Mouse (Mus musculus): ENCODE results near the gene 1600012H06Rik. TPM values are rescaled to one million over a fixed set of nuclear protein-coding genes. Genes with fewer than 3 reads are reported as not detected.
A peak's percentile ranks its signal among the peaks of the same experiment; 100 is the strongest.
"Not testable (repeated sequence)": the region's sequence is repeated elsewhere in the genome, so short reads cannot be mapped to it uniquely, and the experiment has no call there.

The 1600012H06Rik gene
- polyA plus RNA-seq, 1 experiment, result 7.7 TPM

DNA sequence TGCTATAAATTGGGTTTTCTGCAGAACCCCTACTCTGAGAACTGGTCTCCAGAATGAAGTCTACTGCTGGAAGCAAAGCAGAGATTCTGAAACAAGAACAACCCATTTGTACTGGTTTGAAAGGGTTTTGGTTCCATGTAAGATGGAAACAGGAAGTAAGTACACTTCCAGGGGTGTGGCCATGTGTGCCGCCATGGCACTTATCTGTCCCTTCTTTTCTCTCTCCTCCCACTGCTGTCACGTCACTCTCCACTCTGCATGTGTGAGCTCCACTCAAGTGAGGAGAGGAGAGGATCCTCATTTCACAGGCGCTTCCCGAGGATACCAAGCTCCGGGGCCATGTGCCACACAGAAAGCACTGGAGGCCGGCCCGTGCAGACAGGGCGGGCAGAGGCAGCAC lies 10.5 kb downstream of the 1600012H06Rik start:
- no peak overlapping the region for H3K27ac ChIP-seq (ENCODE audit: control insufficient read depth, insufficient read depth, low read depth, low read length, poor library complexity)

DNA sequence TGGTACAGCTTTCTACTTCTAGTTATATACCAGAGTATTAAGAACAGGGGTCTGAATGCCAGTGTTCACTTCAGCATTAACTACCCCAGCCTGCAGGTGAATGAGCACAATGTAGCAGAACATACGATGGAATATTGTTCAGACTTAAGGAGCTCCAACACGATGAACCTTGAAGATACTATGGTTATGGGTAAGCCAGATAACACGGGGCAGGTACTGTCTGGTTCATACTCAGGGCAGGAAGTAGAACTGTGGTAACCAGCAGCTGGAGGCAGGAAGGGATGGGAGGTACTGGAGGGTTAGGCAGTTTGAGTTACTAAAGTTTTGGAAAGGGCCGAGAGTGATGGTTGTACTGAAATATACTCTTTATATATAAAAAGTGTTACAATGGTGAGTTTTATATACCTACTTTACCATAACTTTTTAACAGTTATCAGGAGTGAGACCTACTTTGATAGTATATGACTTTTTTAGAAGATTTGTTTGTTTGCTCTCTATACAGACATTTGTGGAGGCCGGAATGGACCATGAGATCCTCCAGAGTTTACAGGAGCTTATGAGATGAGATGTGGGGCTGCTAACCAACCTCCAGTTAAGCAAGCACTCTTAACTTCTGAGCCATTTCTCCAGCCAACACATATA lies 15.8 kb downstream of the 1600012H06Rik start:
- no peak for TF ChIP-seq POLR2A (IDR thresholded peaks at IDR 0.05; ENCODE audit: borderline replicate concordance, control insufficient read depth, low read depth, low read length)
- no peak for TF ChIP-seq CTCF (IDR thresholded peaks at IDR 0.05; ENCODE audit: control insufficient read depth, insufficient read depth, low read length)
- no peak overlapping the region for H3K4me3 ChIP-seq (replicated peaks; ENCODE audit: control insufficient read depth, low read depth, low read length)
- WGBS, result 49% methylated on average over 5 of the region's 5 CpGs
- H3K27ac ChIP-seq (ENCODE audit: control insufficient read depth, insufficient read depth, low read depth, low read length, poor library complexity), result no peak overlapping the region
- H3K4me1 ChIP-seq (ENCODE audit: control insufficient read depth, insufficient read depth, low read length), result no peaks in the 10 kb centered on the region; the same call in 1 of the 2 replicates

More for the DNA sequence above, 10.5 kb downstream of the 1600012H06Rik start:
- WGBS, result 78% methylated on average over 8 of the region's 8 CpGs
- TF ChIP-seq POLR2A (IDR thresholded peaks at IDR 0.05; ENCODE audit: borderline replicate concordance, control insufficient read depth, low read depth, low read length), result no peak
- Histone ChIP-seq H3K4me3 (replicated peaks; ENCODE audit: control insufficient read depth, low read depth, low read length) (no peak overlapping the region), H3K4me1 (ENCODE audit: control insufficient read depth, insufficient read depth, low read length) (no peaks in the 10 kb centered on the region)

DNA sequence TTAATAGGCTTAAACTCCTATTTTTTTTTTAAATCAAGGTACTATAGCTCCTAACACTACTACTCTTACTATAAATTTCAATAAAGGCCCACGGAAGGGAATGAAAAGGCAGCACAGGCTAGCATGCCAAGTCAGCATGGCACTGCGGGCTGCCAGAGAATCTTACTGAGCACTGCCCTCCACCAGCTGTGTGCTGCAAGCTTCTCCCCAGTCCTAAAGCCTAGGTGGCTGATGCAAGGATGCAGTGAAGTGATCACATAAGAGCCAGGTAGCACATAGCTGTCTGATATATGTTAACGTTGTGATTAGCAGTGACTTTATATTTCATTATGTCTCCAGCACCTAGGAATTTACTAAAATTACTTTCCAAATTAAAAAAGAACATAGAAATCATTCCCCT lies 17.0 kb downstream of the 1600012H06Rik start:
- whole genome bisulfite sequencing, result 19% methylated on average over 3 of the region's 3 CpGs
- no peak overlapping the region for H3K27ac ChIP-seq (ENCODE audit: control insufficient read depth, insufficient read depth, low read depth, low read length, poor library complexity)

DNA sequence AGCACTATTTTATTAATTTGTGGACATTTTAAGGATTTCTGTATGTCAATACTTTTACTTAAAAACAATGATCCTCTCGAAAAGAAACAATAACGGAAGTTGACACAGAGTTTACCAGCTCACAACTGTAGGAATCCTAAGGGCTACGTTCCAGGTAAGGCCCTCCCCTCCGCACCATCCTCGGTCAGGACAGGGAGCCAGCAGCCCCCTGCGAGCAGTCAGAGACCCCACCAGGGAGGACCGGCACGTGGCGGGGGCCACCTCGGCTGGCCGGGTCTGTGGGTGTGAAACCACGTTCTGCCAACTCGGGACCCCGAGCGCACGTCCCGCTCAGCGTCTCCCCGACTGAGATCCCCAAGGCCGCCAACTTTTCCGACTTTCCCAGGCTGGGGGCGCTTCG lies 17.5 kb downstream of the 1600012H06Rik start:
- Histone ChIP-seq H3K27ac (ENCODE audit: control insufficient read depth, insufficient read depth, low read depth, low read length, poor library complexity) (peak overlapping the region; percentile 88), H3K4me1 (ENCODE audit: control insufficient read depth, insufficient read depth, low read length) (no peaks in the 10 kb centered on the region; the same call in 1 of the 2 replicates), H3K4me3 (replicated peaks; ENCODE audit: control insufficient read depth, low read depth, low read length) (peak overlapping the region; percentile 98)
- WGBS, result under 1% methylated on average over 23 of the region's 23 CpGs
- TF ChIP-seq CTCF (IDR thresholded peaks at IDR 0.05; ENCODE audit: control insufficient read depth, insufficient read depth, low read length) (no peak), POLR2A (IDR thresholded peaks at IDR 0.05; ENCODE audit: borderline replicate concordance, control insufficient read depth, low read depth, low read length) (no peak)

More for the DNA sequence above, 17.0 kb downstream of the 1600012H06Rik start:
- Histone ChIP-seq H3K4me3 (replicated peaks; ENCODE audit: control insufficient read depth, low read depth, low read length) (peak overlapping the region; percentile 98), H3K4me1 (ENCODE audit: control insufficient read depth, insufficient read depth, low read length) (no peaks in the 10 kb centered on the region; the same call in 1 of the 2 replicates)
- TF ChIP-seq POLR2A (IDR thresholded peaks at IDR 0.05; ENCODE audit: borderline replicate concordance, control insufficient read depth, low read depth, low read length), result no peak
- TF ChIP-seq CTCF (IDR thresholded peaks at IDR 0.05; ENCODE audit: control insufficient read depth, insufficient read depth, low read length), result no peak

DNA sequence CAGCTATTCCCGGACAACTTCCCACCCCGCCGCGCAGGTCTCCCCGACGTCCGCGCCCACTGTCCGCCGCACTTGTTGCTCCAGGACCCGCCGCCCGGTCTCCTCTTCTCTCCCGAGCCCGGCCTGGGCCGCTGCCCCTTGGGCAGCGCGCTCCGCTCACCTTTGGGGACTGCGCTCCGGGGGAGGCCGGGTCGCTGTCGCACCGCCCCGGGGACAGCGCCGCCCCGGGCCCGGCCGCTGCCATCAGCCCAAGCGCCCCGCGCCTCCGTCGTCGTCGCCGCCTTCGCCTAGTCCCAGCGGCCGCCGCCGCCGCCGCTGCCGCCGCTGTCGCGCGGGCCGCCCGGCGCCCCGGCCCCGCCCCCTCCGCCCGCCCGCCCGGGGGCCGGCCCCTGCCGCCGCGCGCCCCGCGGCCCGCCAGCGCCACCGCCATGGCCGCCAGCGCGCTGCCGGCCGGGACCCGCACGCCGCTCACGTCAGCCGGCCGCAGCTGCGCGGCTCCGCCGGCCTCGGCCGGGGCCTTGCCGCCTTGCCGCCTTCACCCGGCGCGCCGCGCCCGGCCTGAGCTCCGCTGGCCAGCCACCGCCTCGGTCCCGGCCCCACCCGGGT lies 18.1 kb downstream of the 1600012H06Rik start, which contains the start of gene Phf10:
Gene Phf10, minus strand, starts transcription at position 323 of the 606 bp plus-strand sequence.
- H3K4me3 ChIP-seq (replicated peaks; ENCODE audit: control insufficient read depth, low read depth, low read length), result peak within 1 kb of the TSS; percentile 98
- not testable (repeated sequence) for H3K4me1 ChIP-seq (ENCODE audit: control insufficient read depth, insufficient read depth, low read length)
- 12% methylated on average over 57 of the region's 100 CpGs for WGBS
- H3K27ac ChIP-seq (ENCODE audit: control insufficient read depth, insufficient read depth, low read depth, low read length, poor library complexity), result peak within 1 kb of the TSS; percentile 88

DNA sequence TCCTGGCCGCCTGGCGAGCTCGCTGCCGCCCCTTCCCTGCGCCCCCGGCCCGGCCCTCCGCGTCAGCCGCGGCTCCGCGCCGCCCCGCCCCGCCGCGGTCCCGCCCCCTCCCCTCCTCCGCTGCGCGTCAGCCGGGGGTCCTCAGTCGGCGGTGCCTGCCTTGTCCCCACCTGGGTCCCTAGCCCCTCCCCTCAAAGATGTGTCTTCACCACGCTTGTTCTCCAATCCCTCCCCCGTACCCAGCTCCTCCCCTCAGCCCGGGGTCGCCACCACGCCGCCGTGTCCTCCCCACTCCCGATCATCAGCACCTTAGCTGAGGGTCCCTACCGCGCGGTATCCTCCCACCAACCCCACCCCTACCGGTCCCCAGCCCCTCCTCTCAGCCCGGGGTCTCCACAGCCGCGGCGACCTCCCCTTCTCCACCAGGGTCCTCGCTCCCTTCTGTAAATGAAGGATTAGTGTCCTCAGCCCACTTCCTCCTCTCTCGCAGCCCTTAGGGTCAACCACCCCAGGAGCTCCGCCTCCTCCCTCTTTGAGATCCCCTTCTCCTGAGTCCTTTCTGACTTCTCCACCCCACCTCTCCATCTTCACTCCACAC lies 18.7 kb downstream of the 1600012H06Rik start:
- not testable (repeated sequence) for H3K4me1 ChIP-seq (ENCODE audit: control insufficient read depth, insufficient read depth, low read length); H3K27ac ChIP-seq (ENCODE audit: control insufficient read depth, insufficient read depth, low read depth, low read length, poor library complexity); H3K4me3 ChIP-seq (replicated peaks; ENCODE audit: control insufficient read depth, low read depth, low read length)
- WGBS, result no CpG with 5 or more reads among the region's 44 CpGs

DNA sequence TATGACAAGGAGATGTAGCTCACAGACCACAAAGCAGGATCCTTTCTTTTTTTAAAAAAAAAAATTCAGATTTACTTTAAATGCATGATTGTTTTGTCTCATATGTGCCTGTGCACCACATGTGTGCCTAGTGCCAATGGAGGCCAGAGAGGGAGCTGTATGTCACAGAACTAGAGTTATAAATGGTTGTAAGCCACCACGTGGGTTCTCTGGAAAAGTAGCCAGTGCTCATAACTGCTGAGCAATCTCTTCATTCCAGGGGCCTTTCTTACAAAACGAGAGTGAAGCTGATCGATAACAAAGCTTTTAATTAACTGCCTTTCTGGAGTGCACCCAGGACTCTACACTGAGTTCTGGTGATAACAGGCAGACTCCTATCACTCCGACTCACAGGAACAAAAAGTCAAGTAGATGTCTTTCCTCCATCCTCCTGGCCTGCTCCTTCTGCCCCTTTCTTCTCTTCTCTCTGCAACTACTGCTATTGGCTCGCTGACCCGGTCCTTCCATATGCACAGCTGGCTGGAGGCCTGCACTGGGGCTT lies 25.5 kb downstream of the 1600012H06Rik start:
- H3K27ac ChIP-seq (ENCODE audit: control insufficient read depth, insufficient read depth, low read depth, low read length, poor library complexity); H3K4me1 ChIP-seq (ENCODE audit: control insufficient read depth, insufficient read depth, low read length); H3K4me3 ChIP-seq (replicated peaks; ENCODE audit: control insufficient read depth, low read depth, low read length): not testable (repeated sequence)
- no CpG with 5 or more reads among the region's 6 CpGs for WGBS

DNA sequence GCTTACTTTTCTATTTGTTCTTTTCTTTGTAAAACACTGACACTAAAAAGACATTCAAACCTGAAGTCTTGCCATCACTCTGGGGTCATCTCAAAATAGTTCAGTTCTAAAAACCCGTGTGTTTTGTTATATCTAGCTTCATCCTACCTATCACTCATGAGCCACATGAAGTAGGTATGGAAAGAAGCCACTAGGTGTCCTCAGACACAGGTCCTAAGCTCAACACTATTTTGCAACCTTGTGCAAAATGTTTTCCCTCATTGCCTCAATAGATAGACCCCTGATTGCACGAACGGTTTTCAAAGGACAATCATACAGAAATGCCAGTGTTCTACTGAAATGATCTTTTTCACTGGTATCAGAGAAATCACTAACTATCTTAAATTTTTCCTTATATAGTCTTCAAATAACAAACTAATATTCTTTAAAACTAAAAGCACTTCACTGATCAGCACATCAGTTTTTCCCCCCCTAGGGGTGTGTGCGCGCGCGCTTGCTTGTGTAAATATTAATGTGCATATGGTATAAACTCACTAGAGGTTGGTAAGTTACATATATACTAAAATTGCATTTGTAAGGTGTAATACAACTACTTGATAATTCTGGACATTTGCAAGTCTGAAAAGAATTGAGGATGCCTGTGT lies 34.9 kb downstream of the 1600012H06Rik start:
- not testable (repeated sequence) for H3K27ac ChIP-seq (ENCODE audit: control insufficient read depth, insufficient read depth, low read depth, low read length, poor library complexity); H3K4me1 ChIP-seq (ENCODE audit: control insufficient read depth, insufficient read depth, low read length); H3K4me3 ChIP-seq (replicated peaks; ENCODE audit: control insufficient read depth, low read depth, low read length)
- under 1% methylated on average over 4 of the region's 7 CpGs for WGBS

DNA sequence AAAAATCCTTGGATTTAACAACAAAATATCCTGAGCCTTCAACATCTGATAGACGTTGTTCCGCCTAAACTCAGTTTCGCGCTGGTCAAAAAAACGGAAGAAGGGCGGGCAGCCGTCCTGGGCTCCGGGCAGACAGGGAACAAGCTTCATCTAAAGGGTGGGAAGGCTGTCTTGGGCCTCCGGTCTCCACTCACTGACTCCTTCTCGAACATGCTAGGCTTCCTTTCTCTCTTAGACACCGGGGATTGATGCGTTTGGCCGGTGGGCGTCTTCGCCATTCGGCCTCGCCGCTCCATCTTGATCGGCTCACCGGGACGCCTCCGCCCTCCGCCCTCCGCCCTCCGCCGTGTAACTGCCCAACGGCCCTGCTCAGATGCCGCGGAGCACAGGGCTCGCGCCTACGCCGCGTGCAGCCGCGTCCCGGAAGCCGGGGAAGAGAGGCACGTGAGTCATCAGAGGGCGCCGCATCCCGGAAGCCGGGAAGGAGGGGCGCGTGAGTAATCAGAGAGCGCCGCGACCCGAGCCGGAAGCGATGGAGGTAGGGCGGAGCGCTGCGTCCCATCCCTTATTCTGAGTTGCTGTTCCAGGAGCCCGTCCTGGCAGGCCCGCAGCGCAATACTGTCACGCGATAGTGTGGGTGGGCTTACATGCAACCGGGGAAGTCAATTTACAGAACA lies 35.5 kb downstream of the 1600012H06Rik start, which contains the start of the genes 9030025P20Rik and Gm3417:
Gene 9030025P20Rik, plus strand, starts transcription at position 107 of the 677 bp plus-strand sequence.
Gene Gm3417, minus strand, starts transcription at position 429 of the 677 bp plus-strand sequence.
- H3K4me3 ChIP-seq (replicated peaks; ENCODE audit: control insufficient read depth, low read depth, low read length); H3K4me1 ChIP-seq (ENCODE audit: control insufficient read depth, insufficient read depth, low read length); H3K27ac ChIP-seq (ENCODE audit: control insufficient read depth, insufficient read depth, low read depth, low read length, poor library complexity): not testable (repeated sequence)
- WGBS, result no CpG with 5 or more reads among the region's 60 CpGs

DNA sequence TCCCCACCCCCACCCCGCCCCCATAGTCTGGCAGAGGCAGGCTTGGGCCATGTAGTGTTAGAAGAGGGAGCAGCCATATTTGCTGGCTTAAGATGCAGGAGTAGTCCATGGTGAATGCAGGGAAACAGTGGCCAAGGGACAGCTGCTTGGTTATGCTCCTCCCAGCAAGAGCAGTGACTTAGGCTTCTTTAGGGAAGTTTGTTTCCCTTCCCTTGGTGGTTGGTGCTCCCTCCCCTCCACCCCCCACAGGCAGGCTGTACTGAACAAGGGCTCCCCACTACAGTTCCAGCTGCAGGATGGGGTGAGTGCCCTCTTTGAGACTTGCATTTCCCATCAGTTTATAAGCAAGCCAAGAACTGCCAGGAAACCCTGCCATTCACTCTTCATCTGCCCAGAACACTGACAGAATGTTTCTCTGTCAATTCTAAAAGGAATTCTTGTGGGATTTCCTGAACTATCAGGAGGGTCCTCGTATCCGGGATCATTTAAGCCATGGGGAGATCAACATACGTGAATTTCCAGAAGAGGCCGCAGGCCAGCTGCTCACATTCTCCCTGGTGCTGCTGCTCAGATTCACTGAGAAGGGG lies 47.2 kb downstream of the 1600012H06Rik start:
- not testable (repeated sequence) for H3K27ac ChIP-seq (ENCODE audit: control insufficient read depth, insufficient read depth, low read depth, low read length, poor library complexity); H3K4me3 ChIP-seq (replicated peaks; ENCODE audit: control insufficient read depth, low read depth, low read length); H3K4me1 ChIP-seq (ENCODE audit: control insufficient read depth, insufficient read depth, low read length)
- WGBS, result 70% methylated on average over 4 of the region's 5 CpGs

DNA sequence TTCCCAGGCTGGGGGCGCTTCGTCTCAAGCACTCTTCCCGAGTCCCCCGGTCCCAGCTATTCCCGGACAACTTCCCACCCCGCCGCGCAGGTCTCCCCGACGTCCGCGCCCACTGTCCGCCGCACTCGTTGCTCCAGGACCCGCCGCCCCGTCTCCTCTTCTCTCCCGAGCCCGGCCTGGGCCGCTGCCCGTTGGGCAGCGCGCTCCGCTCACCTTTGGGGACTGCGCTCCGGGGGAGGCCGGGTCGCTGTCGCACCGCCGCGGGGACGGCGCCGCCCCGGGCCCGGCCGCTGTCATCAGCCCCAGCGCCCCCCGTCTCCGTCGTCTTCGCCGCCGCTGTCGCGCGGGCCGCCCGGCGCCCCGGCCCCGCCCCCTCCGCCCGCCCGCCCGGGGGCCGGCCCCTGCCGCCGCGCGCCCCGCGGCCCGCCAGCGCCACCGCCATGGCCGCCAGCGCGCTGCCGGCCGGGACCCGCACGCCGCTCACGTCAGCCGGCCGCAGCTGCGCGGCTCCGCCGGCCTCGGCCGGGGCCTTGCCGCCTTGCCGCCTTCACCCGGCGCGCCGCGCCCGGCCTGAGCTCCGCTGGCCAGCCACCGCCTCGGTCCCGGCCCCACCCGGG lies 49.6 kb downstream of the 1600012H06Rik start:
- H3K4me3 ChIP-seq (replicated peaks; ENCODE audit: control insufficient read depth, low read depth, low read length); H3K27ac ChIP-seq (ENCODE audit: control insufficient read depth, insufficient read depth, low read depth, low read length, poor library complexity); H3K4me1 ChIP-seq (ENCODE audit: control insufficient read depth, insufficient read depth, low read length): not testable (repeated sequence)
- WGBS, result no CpG with 5 or more reads among the region's 98 CpGs
